Mouse (Mus musculus) splenic B cell, adult 2 months (primary cell): ENCODE results near the gene Adtrp.
A peak's percentile ranks its signal among the peaks of the same experiment; 100 is the strongest.

Experiments
- DNase-seq: peaks from one replicate; pipeline ENCODE4 v3.0.0-alpha.2; 2011; ENCODE audit warnings: low read depth, low spot score
- H3K27me3 ChIP-seq: 2 replicates; pipeline ENCODE4 v1.6.1; 2012; ENCODE audit warnings: mild to moderate bottlenecking, low read length, moderate library complexity, mixed read lengths; ENCODE audit not compliant: control insufficient read depth, poor library complexity, insufficient read depth, severe bottlenecking
- H3K36me3 ChIP-seq: 2 replicates; pipeline ENCODE4 v1.6.1; 2012; ENCODE audit warnings: mild to moderate bottlenecking, low read length, moderate library complexity, mixed read lengths; ENCODE audit not compliant: control insufficient read depth, poor library complexity, insufficient read depth, severe bottlenecking

The Adtrp gene

GRCm38 (mm10) chr13:41773812-41774376, 73.6 kb downstream of the Adtrp start:
- Histone ChIP-seq H3K27me3 (no peaks in the 10 kb centered on the region), H3K36me3 (no peaks in the 10 kb centered on the region)
- no peak for DNase-seq

- Histone ChIP-seq H3K36me3 (no peaks in the 10 kb centered on the region), H3K27me3 (no peaks in the 10 kb centered on the region)
- no peak for DNase-seq
These were observed 76.4 kb downstream of the Adtrp start for GRCm38 (mm10) chr13:41771061-41771460.

GRCm38 (mm10) chr13:41767941-41768340, 79.5 kb downstream of the Adtrp start:
- no peaks in the 10 kb centered on the region for H3K36me3 ChIP-seq
- DNase-seq, result no peak

GRCm38 (mm10) chr13:41761986-41762385, 85.5 kb downstream of the Adtrp start:
- DNase-seq, result no peak
- H3K36me3 ChIP-seq, result no peaks in the 10 kb centered on the region
- no peaks in the 10 kb centered on the region for H3K27me3 ChIP-seq

More at GRCm38 (mm10) chr13:41767941-41768340, 79.5 kb downstream of the Adtrp start:
- no peaks in the 10 kb centered on the region for H3K27me3 ChIP-seq

- no peaks in the 10 kb centered on the region for H3K27me3 ChIP-seq
- no peaks in the 10 kb centered on the region for H3K36me3 ChIP-seq
- DNase-seq, result no peak
These were observed 87.0 kb downstream of the Adtrp start for GRCm38 (mm10) chr13:41760484-41760883.

- Histone ChIP-seq H3K27me3 (no peaks in the 10 kb centered on the region), H3K36me3 (no peaks in the 10 kb centered on the region)
- DNase-seq, result no peak
These were observed 88.7 kb downstream of the Adtrp start for GRCm38 (mm10) chr13:41758550-41759465.

GRCm38 (mm10) chr13:41753114-41753513, 94.4 kb downstream of the Adtrp start:
- no peaks in the 10 kb centered on the region for H3K27me3 ChIP-seq
- H3K36me3 ChIP-seq, result no peaks in the 10 kb centered on the region

GRCm38 (mm10) chr13:41750481-41750880, 97.0 kb downstream of the Adtrp start:
- H3K27me3 ChIP-seq, result no peaks in the 10 kb centered on the region
- DNase-seq, result no peak
- no peaks in the 10 kb centered on the region for H3K36me3 ChIP-seq

More at GRCm38 (mm10) chr13:41753114-41753513, 94.4 kb downstream of the Adtrp start:
- DNase-seq, result no peak

GRCm38 (mm10) chr13:41748866-41749265, 98.6 kb downstream of the Adtrp start:
- no peaks in the 10 kb centered on the region for H3K36me3 ChIP-seq
- DNase-seq, result no peak
- H3K27me3 ChIP-seq, result no peaks in the 10 kb centered on the region

GRCm38 (mm10) chr13:41747691-41748090, 99.8 kb downstream of the Adtrp start:
- H3K36me3 ChIP-seq, result no peaks in the 10 kb centered on the region
- no peak for DNase-seq
- H3K27me3 ChIP-seq, result no peaks in the 10 kb centered on the region

- Histone ChIP-seq H3K27me3 (no peaks in the 10 kb centered on the region), H3K36me3 (no peaks in the 10 kb centered on the region)
- DNase-seq, result peak; percentile 77
These were observed 100.4 kb downstream of the Adtrp start for GRCm38 (mm10) chr13:41746971-41747615.

- DNase-seq, result no peak
- Histone ChIP-seq H3K36me3 (no peaks in the 10 kb centered on the region), H3K27me3 (no peaks in the 10 kb centered on the region)
These were observed 106.9 kb downstream of the Adtrp start for GRCm38 (mm10) chr13:41740456-41741085.

GRCm38 (mm10) chr13:41737628-41738309, 109.7 kb downstream of the Adtrp start:
- Histone ChIP-seq H3K36me3 (no peaks in the 10 kb centered on the region), H3K27me3 (no peaks in the 10 kb centered on the region)
- no peak for DNase-seq

GRCm38 (mm10) chr13:41729660-41730059, 117.8 kb downstream of the Adtrp start:
- Histone ChIP-seq H3K36me3 (no peaks in the 10 kb centered on the region), H3K27me3 (no peaks in the 10 kb centered on the region)
- DNase-seq, result no peak
